Mouse (Mus musculus) embryonic facial prominence, embryonic 13.5 days (tissue): ENCODE measurements around the gene Rwdd2a. TPM values are rescaled to one million over a fixed set of nuclear protein-coding genes. Genes with fewer than 3 reads are reported as not detected.
A peak's percentile ranks its signal among the peaks of the same experiment; 100 is the strongest.

Source experiments
- ATAC-seq: fragments of 200-750 bp; cut with Nextera tagmentation; 2 replicates; pipeline ENCODE4 v1.8.0; 2017; ENCODE audit warnings: low read depth; ENCODE audit not compliant: insufficient number of reproducible peaks, insufficient read depth, low FRiP score, low TSS enrichment
- H3K27ac ChIP-seq: fragments of 300-500 bp; sonication (generic); 2 replicates; pipeline ENCODE4 v1.5.1; 2015; ENCODE audit warnings: moderate library complexity, mild to moderate bottlenecking, inconsistent platforms
- H3K27me3 ChIP-seq: fragments of 300-500 bp; sonication (generic); 2 replicates; pipeline ENCODE4 v1.6.1; 2015; ENCODE audit warnings: mild to moderate bottlenecking, inconsistent platforms
- H3K36me3 ChIP-seq: fragments of 300-500 bp; sonication (generic); 2 replicates; pipeline ENCODE4 v1.6.1; 2015; ENCODE audit warnings: mild to moderate bottlenecking, inconsistent platforms
- H3K4me1 ChIP-seq: fragments of 300-500 bp; sonication (generic); 2 replicates; pipeline ENCODE4 v1.6.1; 2015; ENCODE audit warnings: inconsistent platforms
- H3K4me2 ChIP-seq: fragments of 300-500 bp; sonication (generic); 2 replicates; pipeline ENCODE4 v1.6.1; 2015; ENCODE audit warnings: moderate library complexity, mild to moderate bottlenecking, inconsistent platforms
- H3K4me3 ChIP-seq: fragments of 300-500 bp; sonication (generic); 2 replicates; pipeline ENCODE4 v1.5.1; 2015; ENCODE audit warnings: mild to moderate bottlenecking, inconsistent platforms
- H3K9ac ChIP-seq: fragments of 300-500 bp; sonication (generic); 2 replicates; pipeline ENCODE4 v1.6.1; 2015; ENCODE audit warnings: mild to moderate bottlenecking, inconsistent platforms
- H3K9me3 ChIP-seq: fragments of 300-500 bp; sonication (generic); 2 replicates; pipeline ENCODE4 v1.6.1; 2016; ENCODE audit warnings: inconsistent platforms
- WGBS: fragments of 180-500 bp; shearing (Covaris S2); methylation state at CpG from one replicate; pipeline ENCODE4 v1.1.7; 2015; ENCODE audit warnings: mixed read lengths; 5-methylcytosine and 5-hydroxymethylcytosine counted together
- polyA plus RNA-seq: library from polyadenylated mRNA; unstranded; fragments of >200 nt; fragmentation: Nextera tagmentation; extraction: Ambion mirVana; gene quantifications from 2 replicates; pipeline ENCODE4 v1.2.1, GENCODE M21; 2015

The Rwdd2a gene
- polyA plus RNA-seq = 3.4 and 4.6 TPM in 2 replicates

DNA sequence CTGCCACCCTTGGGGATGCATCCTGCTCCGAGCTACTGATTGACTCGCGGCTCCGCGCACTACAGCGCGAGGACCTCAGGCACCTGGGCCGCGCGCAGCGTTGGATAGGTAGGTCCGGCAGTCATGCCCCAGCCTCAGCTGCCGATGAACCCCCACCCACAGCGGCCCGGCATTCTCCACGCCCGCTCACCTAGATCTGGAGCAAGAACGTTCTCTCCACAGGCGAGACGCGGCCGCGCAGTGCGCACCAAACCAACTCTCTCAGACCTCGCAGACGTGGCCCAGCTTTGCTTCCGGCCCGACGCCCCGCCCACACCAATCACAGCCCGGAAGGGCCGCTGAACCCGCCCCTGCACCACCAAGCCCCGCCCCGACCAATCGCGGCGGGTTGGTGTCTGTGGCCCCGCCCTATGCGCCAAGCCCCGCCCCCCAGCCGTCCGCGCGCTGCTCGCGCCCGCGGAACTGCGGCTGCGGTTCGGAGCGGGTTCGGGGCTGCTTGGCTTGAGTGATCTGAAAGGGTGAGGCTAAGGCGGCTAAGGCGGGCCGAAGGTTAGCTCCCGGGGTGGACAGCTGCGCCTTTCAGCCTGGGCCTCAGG, at the start of gene Rwdd2a, which contains the start of gene Pgm3:
Gene Rwdd2a, plus strand, starts transcription at position 452 of the 596 bp plus-strand sequence.
Gene Pgm3, minus strand, starts transcription at position 303 of the 596 bp plus-strand sequence.
- peaks cover 20% of the 10 kb centered on the region for H3K4me1 ChIP-seq
- H3K4me2 ChIP-seq = peak within 1 kb of the TSS; percentile 99
- H3K9ac ChIP-seq = peak within 1 kb of the TSS; percentile 84
- H3K9me3 ChIP-seq = no peaks in the 10 kb centered on the region
- H3K27ac ChIP-seq = peak within 1 kb of the TSS; percentile 78
- H3K27me3 ChIP-seq = no peaks in the 10 kb centered on the region
- H3K4me3 ChIP-seq = peak within 1 kb of the TSS; percentile 76
- H3K36me3 ChIP-seq = peaks cover 16% of the 10 kb centered on the region
- peak; percentile 98 for ATAC-seq
- WGBS = under 1% methylated on average over 59 of the region's 59 CpGs

DNA sequence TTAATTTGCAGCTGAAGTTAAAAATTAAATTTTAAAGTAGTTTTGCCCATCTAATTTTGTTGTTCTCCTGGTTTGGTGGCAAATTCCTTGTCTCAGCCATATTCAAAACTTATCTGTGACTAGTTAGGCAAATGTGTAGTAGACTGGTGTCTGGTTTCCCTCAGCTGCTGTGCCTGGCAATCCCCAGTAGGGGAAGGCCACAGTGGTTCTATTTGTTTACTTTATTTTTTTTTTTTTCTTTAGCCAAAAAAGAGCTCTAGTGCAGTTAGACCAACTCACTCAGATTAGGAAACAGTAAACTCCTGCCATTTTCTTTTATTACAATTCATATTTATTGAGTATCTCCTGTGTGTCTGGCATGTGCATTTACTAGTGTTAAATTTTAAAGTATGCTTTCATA, 49.5 kb upstream of the Rwdd2a start:
- H3K4me3 ChIP-seq = no peak overlapping the region
- no peaks in the 10 kb centered on the region for H3K4me1 ChIP-seq
- H3K4me2 ChIP-seq = no peak overlapping the region
- H3K9ac ChIP-seq = no peak overlapping the region
- peaks cover 50% of the 10 kb centered on the region for H3K36me3 ChIP-seq
- H3K27me3 ChIP-seq = no peaks in the 10 kb centered on the region
- no peaks in the 10 kb centered on the region for H3K9me3 ChIP-seq
- ATAC-seq = no peak
- H3K27ac ChIP-seq = no peak overlapping the region

- Histone ChIP-seq H3K9ac (no peak overlapping the region), H3K27ac (no peak overlapping the region), H3K9me3 (no peaks in the 10 kb centered on the region), H3K36me3 (peaks cover 39% of the 10 kb centered on the region), H3K4me1 (no peaks in the 10 kb centered on the region), H3K4me3 (no peak overlapping the region), H3K27me3 (no peaks in the 10 kb centered on the region), H3K4me2 (no peak overlapping the region)
- no peak for ATAC-seq
- WGBS = 36% methylated on average over 2 of the region's 2 CpGs
Observed at GRCm38 (mm10) chr9:86525600-86525999, 46.2 kb upstream of the Rwdd2a start.

DNA sequence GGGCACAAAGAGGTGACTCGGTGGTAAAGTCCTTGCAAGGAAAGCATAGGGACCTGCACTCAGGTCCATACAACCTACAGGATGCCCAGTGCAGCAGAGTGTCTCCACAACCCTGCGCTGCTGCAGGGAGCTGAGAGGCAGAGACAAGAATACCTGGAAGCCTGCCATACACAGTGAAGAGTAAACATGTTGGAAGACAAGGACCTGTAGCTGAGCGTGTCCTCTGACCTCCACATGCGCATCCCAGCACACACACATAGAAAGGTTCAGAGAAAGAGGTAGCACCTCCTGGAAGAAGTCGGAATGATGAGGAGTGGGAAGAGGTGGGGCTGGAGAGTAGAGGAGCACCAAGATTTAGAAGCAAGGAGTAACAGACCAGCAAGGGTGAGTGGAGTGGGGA, 37.7 kb upstream of the Rwdd2a start:
- Histone ChIP-seq H3K9ac (no peak overlapping the region), H3K27ac (no peak overlapping the region), H3K27me3 (no peaks in the 10 kb centered on the region), H3K4me3 (no peak overlapping the region), H3K36me3 (peaks cover 32% of the 10 kb centered on the region), H3K9me3 (no peaks in the 10 kb centered on the region), H3K4me2 (no peak overlapping the region), H3K4me1 (no peaks in the 10 kb centered on the region)
- ATAC-seq = no peak
- WGBS = 90% methylated on average over 5 of the region's 5 CpGs

DNA sequence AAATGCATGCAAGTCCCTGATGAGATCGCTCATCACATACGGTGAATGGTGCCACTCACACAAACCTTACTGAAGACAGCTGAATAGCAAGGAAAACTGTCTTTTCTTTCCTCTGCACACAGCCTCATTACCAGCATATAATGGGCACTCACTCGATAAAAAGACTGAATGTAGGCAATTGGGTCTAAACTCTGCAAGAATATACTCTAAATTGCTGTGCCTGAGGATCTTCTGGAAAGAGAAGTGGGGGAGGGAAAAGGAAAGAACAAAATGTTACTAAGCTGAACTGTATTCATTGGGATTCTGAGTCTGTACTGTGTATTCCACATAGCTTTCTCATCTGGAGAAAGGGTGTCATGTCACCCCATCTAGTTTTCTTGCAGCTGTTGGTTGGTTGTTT, 28.3 kb upstream of the Rwdd2a start:
- H3K9ac ChIP-seq = no peak overlapping the region
- H3K9me3 ChIP-seq = no peaks in the 10 kb centered on the region
- no peaks in the 10 kb centered on the region for H3K4me1 ChIP-seq
- H3K27me3 ChIP-seq = no peaks in the 10 kb centered on the region
- no peak overlapping the region for H3K4me2 ChIP-seq
- WGBS = 93% methylated on average over 3 of the region's 3 CpGs
- H3K4me3 ChIP-seq = no peak overlapping the region
- H3K36me3 ChIP-seq = peaks cover 66% of the 10 kb centered on the region
- no peak for ATAC-seq
- H3K27ac ChIP-seq = no peak overlapping the region

- Histone ChIP-seq H3K4me2 (no peak overlapping the region), H3K4me1 (no peaks in the 10 kb centered on the region), H3K27me3 (no peaks in the 10 kb centered on the region), H3K27ac (no peak overlapping the region), H3K36me3 (peaks cover 76% of the 10 kb centered on the region), H3K9me3 (no peaks in the 10 kb centered on the region), H3K4me3 (no peak overlapping the region), H3K9ac (no peak overlapping the region)
- 84% methylated on average over 1 of the region's 1 CpGs for WGBS
- ATAC-seq = no peak
Observed at GRCm38 (mm10) chr9:86544559-86544958, 27.2 kb upstream of the Rwdd2a start.

- WGBS = 89% methylated on average over 5 of the region's 5 CpGs
- no peak for ATAC-seq
- no peak overlapping the region for H3K9ac ChIP-seq
- no peaks in the 10 kb centered on the region for H3K4me1 ChIP-seq
- no peak overlapping the region for H3K27ac ChIP-seq
- no peak overlapping the region for H3K4me3 ChIP-seq
- H3K4me2 ChIP-seq = no peak overlapping the region
- H3K27me3 ChIP-seq = no peaks in the 10 kb centered on the region
- H3K9me3 ChIP-seq = no peaks in the 10 kb centered on the region
- peaks cover 69% of the 10 kb centered on the region for H3K36me3 ChIP-seq
Observed at GRCm38 (mm10) chr9:86549637-86550162, 22.1 kb upstream of the Rwdd2a start.

DNA sequence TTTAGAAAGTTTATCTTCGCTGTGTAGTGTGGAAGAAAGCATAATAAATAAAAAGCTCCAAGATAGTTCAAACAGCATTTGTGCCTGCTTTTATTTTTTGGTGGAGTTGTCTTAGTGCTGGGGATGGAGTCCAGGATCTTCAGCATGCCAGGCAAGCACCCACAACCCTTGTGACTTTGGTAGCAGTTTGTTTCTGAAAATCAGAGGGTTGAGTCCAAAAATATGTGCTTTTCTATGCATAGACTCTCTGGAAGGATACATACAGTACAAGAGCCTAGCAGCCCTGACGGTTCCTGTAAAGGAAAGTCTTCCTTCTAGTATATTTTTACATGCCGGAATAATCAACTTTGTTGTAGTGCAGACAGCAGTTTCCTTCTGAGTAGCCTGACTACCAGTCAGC, 21.1 kb upstream of the Rwdd2a start:
- H3K4me2 ChIP-seq = no peak overlapping the region
- WGBS = 82% methylated on average over 3 of the region's 3 CpGs
- no peak for ATAC-seq
- peaks cover 69% of the 10 kb centered on the region for H3K36me3 ChIP-seq
- no peak overlapping the region for H3K4me3 ChIP-seq
- no peaks in the 10 kb centered on the region for H3K4me1 ChIP-seq
- H3K9me3 ChIP-seq = no peaks in the 10 kb centered on the region
- no peak overlapping the region for H3K9ac ChIP-seq
- H3K27me3 ChIP-seq = no peaks in the 10 kb centered on the region
- no peak overlapping the region for H3K27ac ChIP-seq

DNA sequence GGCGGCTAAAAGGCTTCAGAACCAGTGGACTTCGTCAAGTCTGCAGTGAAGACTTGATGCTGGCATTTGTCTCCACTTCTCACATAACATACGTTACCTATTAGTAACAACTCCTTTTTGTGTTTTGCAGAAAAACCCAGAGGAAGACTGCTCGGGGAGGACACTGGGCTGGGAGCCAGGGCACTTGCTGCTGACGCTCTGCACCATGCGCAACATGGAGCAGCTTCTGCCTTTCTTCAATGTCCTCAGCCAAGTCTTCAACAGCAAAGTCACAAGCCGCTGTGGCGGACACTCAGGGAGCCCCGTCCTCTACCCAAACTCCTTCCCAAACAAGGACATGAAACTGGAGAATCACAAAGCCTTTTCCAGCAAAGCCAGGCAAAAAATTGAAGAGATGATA, 17.9 kb upstream of the Rwdd2a start:
- WGBS = 69% methylated on average over 9 of the region's 9 CpGs
- H3K4me1 ChIP-seq = no peaks in the 10 kb centered on the region
- no peak for ATAC-seq
- no peak overlapping the region for H3K9ac ChIP-seq
- no peaks in the 10 kb centered on the region for H3K9me3 ChIP-seq
- H3K4me3 ChIP-seq = no peak overlapping the region
- H3K36me3 ChIP-seq = peaks cover 75% of the 10 kb centered on the region
- no peak overlapping the region for H3K4me2 ChIP-seq
- H3K27me3 ChIP-seq = no peaks in the 10 kb centered on the region
- H3K27ac ChIP-seq = no peak overlapping the region

GRCm38 (mm10) chr9:86554641-86555040, 17.1 kb upstream of the Rwdd2a start:
- Histone ChIP-seq H3K4me1 (no peaks in the 10 kb centered on the region), H3K27me3 (no peaks in the 10 kb centered on the region), H3K4me2 (no peak overlapping the region), H3K36me3 (peaks cover 77% of the 10 kb centered on the region), H3K9me3 (no peaks in the 10 kb centered on the region), H3K9ac (no peak overlapping the region), H3K27ac (no peak overlapping the region), H3K4me3 (no peak overlapping the region)
- ATAC-seq = no peak
- 92% methylated on average over 4 of the region's 4 CpGs for WGBS

DNA sequence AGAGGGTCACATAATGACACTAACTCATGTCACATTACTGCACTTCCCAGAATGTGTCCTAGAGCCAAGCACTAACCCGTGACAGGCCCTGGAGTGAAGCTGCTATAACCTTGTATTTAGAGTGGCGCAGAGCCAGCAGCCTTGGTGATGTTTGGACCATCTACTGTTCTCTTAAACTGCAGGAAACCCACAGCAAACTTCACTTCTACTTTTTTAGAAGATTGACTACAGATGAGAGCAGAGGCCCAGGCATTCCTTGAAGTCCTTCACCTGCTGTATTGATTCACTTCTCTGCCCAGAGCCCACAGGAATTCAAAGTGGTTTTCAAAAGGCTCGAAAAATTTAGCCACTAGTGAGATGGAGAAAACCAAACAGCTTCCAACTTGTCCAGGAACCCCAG, 11.2 kb upstream of the Rwdd2a start:
- Histone ChIP-seq H3K4me2 (no peak overlapping the region), H3K9me3 (no peaks in the 10 kb centered on the region), H3K27ac (no peak overlapping the region), H3K4me1 (no peaks in the 10 kb centered on the region), H3K4me3 (no peak overlapping the region), H3K9ac (no peak overlapping the region), H3K27me3 (no peaks in the 10 kb centered on the region), H3K36me3 (peaks cover 90% of the 10 kb centered on the region)
- WGBS = 82% methylated on average over 3 of the region's 3 CpGs
- ATAC-seq = no peak

- no peak overlapping the region for H3K4me3 ChIP-seq
- no peak for ATAC-seq
- 85% methylated on average over 3 of the region's 3 CpGs for WGBS
Observed at GRCm38 (mm10) chr9:86569314-86569910, 2.4 kb upstream of the Rwdd2a start.

More at GRCm38 (mm10) chr9:86569314-86569910, 2.4 kb upstream of the Rwdd2a start:
- H3K27me3 ChIP-seq = no peaks in the 10 kb centered on the region
- H3K27ac ChIP-seq = no peak overlapping the region
- no peak overlapping the region for H3K9ac ChIP-seq
- peaks cover 36% of the 10 kb centered on the region for H3K36me3 ChIP-seq
- H3K4me1 ChIP-seq = peaks cover 20% of the 10 kb centered on the region
- no peak overlapping the region for H3K4me2 ChIP-seq
- H3K9me3 ChIP-seq = no peaks in the 10 kb centered on the region
